Mouse (Mus musculus) stomach, postnatal 0 days (tissue): Measurements from ENCODE around the gene Csdc2.

Experiments
- CTCF ChIP-seq: IDR thresholded peaks from 2 replicates; pipeline ENCODE4 v1.5.1; 2016; ENCODE audit warnings: antibody characterized with exemption, low read depth, mild to moderate bottlenecking, moderate library complexity
- EP300 ChIP-seq: optimal IDR thresholded peaks from 2 replicates; pipeline ENCODE3; 2016; ENCODE audit warnings: antibody characterized with exemption

GRCm38 (mm10) chr15:81954151-81954583 is 17.6 kb downstream of the Csdc2 start:
- no peak for TF ChIP-seq EP300
- TF ChIP-seq CTCF: no peak
